Mouse (Mus musculus) MN1 (cell line): ENCODE data around the gene Xcl1.

Source experiments
- DNase-seq: peaks from one replicate; pipeline ENCODE4 v3.0.0-alpha.2; 2016; ENCODE audit warnings: low spot score

Xcl1 gene

GRCm38 (mm10) chr1:164905047-164905446 is 30.3 kb downstream of the Xcl1 start:
- peak; percentile 49 for DNase-seq

DNA sequence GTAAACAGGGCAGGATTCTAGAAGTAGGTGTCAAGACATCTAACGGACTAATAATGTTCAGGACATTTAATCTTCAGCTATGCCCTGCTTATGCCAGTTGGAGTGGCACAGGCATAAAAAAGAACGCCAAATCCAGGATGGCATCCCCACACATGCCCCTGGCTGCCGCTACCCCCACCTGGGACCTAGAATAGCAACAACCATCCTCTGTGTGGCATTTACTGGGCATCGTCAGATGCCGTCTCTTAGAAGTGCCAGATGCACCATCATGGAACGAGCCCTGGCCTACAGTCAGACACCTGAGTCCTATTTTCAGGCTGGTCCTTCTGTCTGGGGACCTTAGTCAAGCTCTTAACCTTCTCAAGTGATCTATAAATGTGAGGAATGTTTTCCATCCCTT is 34.6 kb downstream of the Xcl1 start:
- DNase-seq = no peak

DNA sequence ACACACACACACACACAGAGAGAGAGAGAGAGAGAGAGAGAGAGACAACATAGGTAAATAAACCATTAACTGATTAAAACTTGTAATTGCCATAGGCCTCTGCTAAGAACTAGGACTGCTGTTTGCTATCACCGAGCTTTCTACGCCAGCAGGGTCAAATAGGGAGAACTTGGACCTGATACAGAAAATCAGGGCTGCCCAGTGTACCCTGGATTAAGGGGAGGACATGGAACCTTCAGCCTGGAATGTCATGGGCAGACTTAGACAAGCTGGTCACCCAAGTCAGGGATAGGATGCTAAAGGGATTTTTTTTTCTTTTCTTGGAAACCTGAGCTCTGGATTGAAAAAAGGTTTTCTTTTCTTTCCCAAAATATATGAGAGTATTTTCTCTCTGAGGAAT is 35.1 kb downstream of the Xcl1 start:
- no peak for DNase-seq

GRCm38 (mm10) chr1:164899506-164899905 is 35.8 kb downstream of the Xcl1 start:
- DNase-seq = peak; percentile 48

GRCm38 (mm10) chr1:164898846-164899351 is 36.4 kb downstream of the Xcl1 start:
- DNase-seq = peak; percentile 88

GRCm38 (mm10) chr1:164897163-164897817 is 38.0 kb downstream of the Xcl1 start:
- DNase-seq = peak; percentile 36

DNA sequence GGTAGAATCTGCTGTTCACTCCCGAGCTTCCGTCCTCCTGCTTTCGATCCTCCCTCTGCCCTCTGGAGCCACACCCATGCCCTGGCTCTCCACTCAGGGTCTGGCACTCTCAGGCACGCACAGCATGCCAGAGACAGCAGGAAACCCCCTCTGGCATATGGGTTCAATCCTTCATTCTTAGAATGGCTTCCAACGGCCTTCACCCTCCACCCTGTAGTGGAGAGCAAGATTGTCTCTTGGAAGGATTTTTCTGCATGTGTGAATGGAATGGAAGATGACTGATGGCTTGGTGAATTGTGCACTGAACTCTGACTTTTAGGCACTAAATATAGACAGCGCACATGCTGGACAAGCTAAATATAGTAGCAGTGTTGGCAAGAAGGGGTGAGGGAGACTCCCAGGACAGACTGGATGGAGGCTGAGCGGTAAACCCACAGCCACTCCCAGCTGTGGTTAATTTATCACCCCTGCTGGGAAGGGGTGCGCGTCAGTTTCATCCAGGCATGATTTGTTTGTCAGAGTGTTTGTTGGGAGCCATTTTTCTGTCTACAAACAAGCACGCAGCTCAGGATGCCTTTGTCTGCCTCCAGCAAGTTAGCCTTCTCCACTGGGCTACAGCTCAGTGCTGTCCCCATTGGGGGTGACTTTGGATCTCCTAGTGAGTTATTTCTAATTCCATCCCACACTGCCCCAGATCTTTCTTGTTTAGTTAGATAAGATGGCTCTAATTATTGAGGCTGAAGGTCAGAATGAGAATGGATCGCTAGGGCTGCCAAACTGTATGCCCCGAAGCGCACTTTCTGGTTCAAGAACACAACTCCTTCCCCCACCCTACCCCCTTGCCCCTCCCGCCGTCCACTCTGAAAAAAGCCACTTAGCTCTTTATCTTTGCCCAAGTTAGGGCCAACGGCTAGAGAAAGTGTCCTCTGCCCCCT is 38.8 kb downstream of the Xcl1 start:
- DNase-seq = peak; percentile 56

DNA sequence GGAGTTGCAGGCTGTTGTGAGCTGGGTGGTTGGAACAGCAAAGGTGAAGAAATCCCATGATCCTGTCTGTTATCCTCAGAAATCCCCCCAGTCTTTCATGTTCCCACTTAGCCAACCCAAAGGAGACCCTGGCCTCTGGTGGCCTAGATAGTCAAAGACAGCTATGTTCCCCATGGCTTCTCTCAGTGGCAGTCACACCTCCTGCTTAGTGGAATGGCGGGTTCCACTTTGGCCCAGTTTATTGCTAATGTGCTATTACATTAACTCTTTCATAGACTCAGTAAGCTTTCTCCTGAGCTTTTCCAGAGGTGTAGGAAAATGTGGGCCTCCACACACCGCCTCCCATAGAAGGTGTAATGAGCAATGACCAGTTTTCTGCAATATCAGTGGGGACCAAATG is 39.5 kb downstream of the Xcl1 start:
- DNase-seq = peak; percentile 45

GRCm38 (mm10) chr1:164890366-164890765 is 45.0 kb downstream of the Xcl1 start:
- DNase-seq = no peak

GRCm38 (mm10) chr1:164888563-164888962 is 46.8 kb downstream of the Xcl1 start:
- no peak for DNase-seq

DNA sequence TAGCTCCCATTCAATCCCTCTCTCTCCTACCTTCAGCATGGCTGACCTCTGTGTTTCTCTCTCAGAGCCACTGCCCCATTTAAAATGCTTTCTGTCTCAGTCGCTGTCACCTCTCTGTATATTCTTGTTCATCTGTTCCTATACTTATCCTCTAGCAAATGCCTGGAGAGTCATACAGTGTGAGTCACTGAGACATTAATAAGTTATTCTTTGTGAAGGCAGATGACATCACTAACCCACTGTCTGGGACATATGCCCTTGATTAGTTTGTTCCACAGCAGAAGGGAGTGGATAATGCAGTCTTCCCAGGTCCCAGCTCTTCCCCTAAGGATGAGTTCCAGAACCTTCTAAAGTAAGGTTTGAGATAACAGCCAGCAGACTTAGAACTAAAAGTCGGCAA is 47.6 kb downstream of the Xcl1 start:
- no peak for DNase-seq

GRCm38 (mm10) chr1:164881891-164882290 is 53.4 kb downstream of the Xcl1 start:
- no peak for DNase-seq
